Mouse (Mus musculus) lung, embryonic 15.5 days (tissue): ENCODE data around the gene Actn4. TPM values are rescaled to one million over a fixed set of nuclear protein-coding genes. Genes with fewer than 3 reads are reported as not detected.
A peak's percentile ranks its signal among the peaks of the same experiment; 100 is the strongest.

Experiments used
- ATAC-seq: fragments of 200-750 bp; cut with Nextera tagmentation; 2 replicates; pipeline ENCODE4 v1.8.0; 2017; ENCODE audit warnings: moderate number of reproducible peaks, borderline replicate concordance; ENCODE audit not compliant: low FRiP score, low TSS enrichment; ENCODE audit errors: extremely low read depth
- H3K27ac ChIP-seq: fragments of 300-500 bp; sonication (generic); 2 replicates; pipeline ENCODE4 v1.5.1; 2015; ENCODE audit warnings: moderate library complexity, mild to moderate bottlenecking, inconsistent platforms
- H3K27me3 ChIP-seq: fragments of 300-500 bp; sonication (generic); 2 replicates; pipeline ENCODE4 v1.6.1; 2015; ENCODE audit warnings: inconsistent platforms
- H3K36me3 ChIP-seq: fragments of 300-500 bp; sonication (generic); 2 replicates; pipeline ENCODE4 v1.6.1; 2015; ENCODE audit warnings: inconsistent platforms
- H3K4me1 ChIP-seq: fragments of 300-500 bp; sonication (generic); 2 replicates; pipeline ENCODE4 v1.6.1; 2015; ENCODE audit warnings: inconsistent platforms
- H3K4me2 ChIP-seq: fragments of 300-500 bp; sonication (generic); 2 replicates; pipeline ENCODE4 v1.6.1; 2015; ENCODE audit warnings: inconsistent platforms, mild to moderate bottlenecking, moderate library complexity
- H3K4me3 ChIP-seq: fragments of 300-500 bp; sonication (generic); 2 replicates; pipeline ENCODE4 v1.5.1; 2015; ENCODE audit warnings: mild to moderate bottlenecking, inconsistent platforms
- H3K9ac ChIP-seq: fragments of 300-500 bp; sonication (generic); 2 replicates; pipeline ENCODE4 v1.6.1; 2015; ENCODE audit warnings: inconsistent platforms
- H3K9me3 ChIP-seq: fragments of 300-500 bp; sonication (generic); 2 replicates; pipeline ENCODE4 v1.6.1; 2016; ENCODE audit warnings: inconsistent platforms
- WGBS: fragments of 180-500 bp; shearing (Covaris S2); methylation state at CpG from one replicate; pipeline ENCODE4 v1.1.7; 2015; 5-methylcytosine and 5-hydroxymethylcytosine counted together
- polyA plus RNA-seq: library from polyadenylated mRNA; unstranded; fragments of >200 nt; fragmentation: Nextera tagmentation; extraction: Ambion mirVana; gene quantifications from 2 replicates; pipeline ENCODE4 v1.2.1, GENCODE M21; 2015

The Actn4 gene
- polyA plus RNA-seq, 1 experiment from 2014 or later = 302 TPM

DNA sequence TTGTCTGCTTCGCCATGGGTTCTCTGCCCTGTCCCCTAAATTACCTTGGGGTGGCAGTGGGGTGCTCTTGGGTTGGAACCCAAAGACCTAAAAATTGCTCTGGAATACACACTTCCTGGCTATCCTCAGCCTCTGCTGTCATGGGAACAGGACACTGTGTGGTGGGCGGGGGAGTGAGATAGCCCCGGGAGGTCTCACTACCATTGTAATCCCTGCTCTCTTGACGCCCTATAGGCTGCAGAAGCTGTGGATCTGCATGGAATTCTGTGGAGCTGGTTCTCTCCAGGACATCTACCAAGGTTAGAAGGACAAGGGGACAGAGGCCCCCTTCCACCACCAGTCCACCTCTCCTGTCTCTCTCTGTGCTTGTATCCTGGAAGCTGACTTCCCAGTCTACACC lies 21.7 kb upstream of the Actn4 start:
- Histone ChIP-seq H3K4me2 (no peak overlapping the region), H3K9me3 (no peaks in the 10 kb centered on the region), H3K27ac (no peak overlapping the region), H3K9ac (no peak overlapping the region), H3K4me3 (no peak overlapping the region), H3K36me3 (peaks cover 7% of the 10 kb centered on the region), H3K27me3 (no peaks in the 10 kb centered on the region), H3K4me1 (peaks cover 23% of the 10 kb centered on the region)
- ATAC-seq = no peak
- WGBS = 77% methylated on average over 4 of the region's 4 CpGs

DNA sequence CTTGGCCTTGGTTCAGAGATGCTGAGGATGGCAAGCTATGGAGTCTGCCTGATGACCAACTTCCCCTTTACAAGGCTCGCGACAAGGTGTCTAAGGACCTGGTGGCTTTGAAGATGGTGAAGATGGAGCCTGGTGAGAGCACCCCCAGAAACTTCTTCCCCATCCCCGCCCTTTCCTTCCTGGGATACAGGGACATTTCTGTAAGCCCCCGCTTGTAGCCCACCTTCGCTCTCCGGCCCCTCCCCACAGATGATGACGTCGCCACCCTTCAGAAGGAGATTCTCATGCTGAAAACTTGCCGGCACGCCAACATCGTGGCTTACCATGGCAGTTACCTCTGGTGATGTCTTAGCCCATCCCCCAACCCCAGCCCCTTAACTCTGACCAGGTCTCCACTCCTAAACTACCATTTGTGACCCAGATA lies 21.0 kb upstream of the Actn4 start:
- H3K9me3 ChIP-seq = no peaks in the 10 kb centered on the region
- peaks cover 14% of the 10 kb centered on the region for H3K36me3 ChIP-seq
- H3K27ac ChIP-seq = no peak overlapping the region; the same call in 1 of the 2 replicates
- H3K9ac ChIP-seq = 0 out of 2 replicates have a peak overlapping the region, but pooled peaks have one; percentile 56
- peaks cover 23% of the 10 kb centered on the region for H3K4me1 ChIP-seq
- no peaks in the 10 kb centered on the region for H3K27me3 ChIP-seq
- H3K4me2 ChIP-seq = peak overlapping the region; percentile 73
- 61% methylated on average over 11 of the region's 11 CpGs for WGBS
- peak overlapping the region; percentile 65; the same call in 1 of the 2 replicates for H3K4me3 ChIP-seq
- no peak for ATAC-seq

DNA sequence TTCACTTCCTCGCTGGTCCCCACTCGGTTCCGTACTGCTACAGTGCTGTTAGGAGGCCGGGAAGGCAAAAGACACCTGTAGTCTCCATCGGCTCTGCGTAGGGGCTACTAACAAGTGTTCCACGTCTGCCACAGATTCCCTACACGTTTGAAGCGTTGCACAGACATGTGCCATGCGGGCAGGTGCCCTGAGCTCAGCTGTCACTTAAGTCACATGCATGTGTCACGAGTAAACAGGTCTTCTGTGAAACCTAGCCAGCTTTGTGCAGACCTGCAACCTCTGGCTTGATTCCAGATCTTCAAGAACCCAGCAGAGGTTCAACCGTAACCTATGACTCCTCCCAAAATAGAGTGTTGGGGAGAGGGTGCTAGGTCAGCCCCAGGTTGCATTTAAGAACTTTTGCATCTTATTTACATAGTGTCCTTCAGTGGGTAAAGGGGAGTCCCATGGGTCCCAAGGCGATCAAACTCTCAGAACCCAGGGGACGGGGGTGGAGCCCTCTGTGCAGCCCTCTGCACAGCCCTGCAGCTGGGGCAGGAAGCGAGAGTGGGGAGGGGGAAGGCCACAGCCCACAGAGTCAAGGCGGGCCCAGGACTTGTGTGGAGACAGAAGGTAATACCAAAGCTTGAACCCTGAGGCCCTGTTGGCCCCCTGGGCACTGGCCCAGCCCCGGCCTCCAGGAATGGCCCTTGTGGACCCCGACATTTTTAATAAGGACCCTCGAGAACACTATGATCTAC lies 20.3 kb upstream of the Actn4 start:
- 13% methylated on average over 19 of the region's 19 CpGs for WGBS
- H3K27me3 ChIP-seq = no peaks in the 10 kb centered on the region
- no peaks in the 10 kb centered on the region for H3K9me3 ChIP-seq
- peaks cover 21% of the 10 kb centered on the region for H3K36me3 ChIP-seq
- H3K4me2 ChIP-seq = peak overlapping the region; percentile 73
- H3K9ac ChIP-seq = peak overlapping the region; percentile 56
- peaks cover 23% of the 10 kb centered on the region for H3K4me1 ChIP-seq
- ATAC-seq = peak; percentile 41
- H3K4me3 ChIP-seq = peak overlapping the region; percentile 65
- peak overlapping the region; percentile 81 for H3K27ac ChIP-seq

DNA sequence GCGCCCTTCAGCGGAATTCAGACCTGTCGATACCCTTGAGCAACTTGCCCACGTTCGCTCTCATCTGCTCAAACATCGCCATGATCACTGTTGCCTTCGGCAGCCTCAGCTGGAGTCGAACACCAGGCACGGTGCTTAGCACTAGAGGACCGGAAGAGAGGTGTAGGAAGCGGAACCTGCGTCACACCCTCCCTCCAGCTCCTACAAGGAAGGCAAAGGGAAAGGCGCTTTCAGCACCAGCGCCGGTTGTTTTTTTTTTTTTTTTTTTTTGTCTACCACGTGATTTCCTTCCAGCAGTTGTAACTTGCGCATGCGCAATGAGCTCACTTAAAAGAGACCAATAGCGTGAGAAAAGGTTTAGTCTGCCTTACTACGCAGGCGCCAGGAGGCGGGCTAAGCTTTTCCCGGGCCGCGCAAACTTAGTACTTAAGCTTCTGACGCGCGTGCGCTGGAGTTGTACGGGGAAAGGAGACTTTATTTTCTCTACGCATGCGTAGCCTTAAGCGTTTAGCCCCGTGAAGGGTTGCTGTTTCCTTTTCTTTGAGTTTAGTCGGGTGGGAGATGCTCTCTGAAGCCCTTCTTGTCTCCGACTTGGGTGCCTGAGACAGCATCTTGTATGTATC lies 19.6 kb upstream of the Actn4 start, which contains the start of the genes Eif3k and Map4k1:
TSS of gene Eif3k (minus strand) at position 214 of the 623 bp plus-strand sequence.
TSS of gene Map4k1 (plus strand) at position 400 of the 623 bp plus-strand sequence.
- Histone ChIP-seq H3K4me2 (peak within 1 kb of the TSS; percentile 92), H3K4me3 (peak within 1 kb of the TSS; percentile 65), H3K9me3 (no peaks in the 10 kb centered on the region), H3K27me3 (no peaks in the 10 kb centered on the region), H3K36me3 (peaks cover 28% of the 10 kb centered on the region), H3K9ac (peak within 1 kb of the TSS; percentile 69), H3K4me1 (peaks cover 23% of the 10 kb centered on the region), H3K27ac (peak within 1 kb of the TSS; percentile 81)
- WGBS = under 1% methylated on average over 36 of the region's 36 CpGs
- ATAC-seq = peak; percentile 95

DNA sequence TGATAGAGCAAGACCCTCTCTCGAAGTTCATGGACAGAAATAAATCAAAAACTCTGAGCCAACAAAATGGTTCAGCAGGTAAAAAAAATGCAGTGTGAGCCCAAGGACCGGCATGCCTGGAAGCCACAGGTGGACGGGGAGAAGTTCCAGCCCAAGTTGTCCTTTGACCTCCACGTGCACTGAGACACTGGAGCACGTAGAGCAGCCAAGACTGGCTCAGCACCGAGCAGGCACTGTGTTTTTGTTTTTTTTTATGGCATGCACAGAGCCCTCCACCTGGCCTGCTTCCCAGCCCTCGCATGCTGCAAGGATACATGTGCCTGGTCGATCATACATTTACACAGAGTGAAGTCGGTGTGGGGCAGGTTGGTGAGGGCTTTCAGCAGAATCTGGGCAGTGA lies 15.4 kb upstream of the Actn4 start:
- WGBS = 86% methylated on average over 9 of the region's 9 CpGs
- H3K27me3 ChIP-seq = no peaks in the 10 kb centered on the region
- no peak overlapping the region for H3K9ac ChIP-seq
- H3K4me2 ChIP-seq = no peak overlapping the region
- no peak overlapping the region for H3K4me3 ChIP-seq
- H3K9me3 ChIP-seq = no peaks in the 10 kb centered on the region
- peaks cover 17% of the 10 kb centered on the region for H3K4me1 ChIP-seq
- H3K27ac ChIP-seq = no peak overlapping the region
- ATAC-seq = no peak
- peaks cover 55% of the 10 kb centered on the region for H3K36me3 ChIP-seq

DNA sequence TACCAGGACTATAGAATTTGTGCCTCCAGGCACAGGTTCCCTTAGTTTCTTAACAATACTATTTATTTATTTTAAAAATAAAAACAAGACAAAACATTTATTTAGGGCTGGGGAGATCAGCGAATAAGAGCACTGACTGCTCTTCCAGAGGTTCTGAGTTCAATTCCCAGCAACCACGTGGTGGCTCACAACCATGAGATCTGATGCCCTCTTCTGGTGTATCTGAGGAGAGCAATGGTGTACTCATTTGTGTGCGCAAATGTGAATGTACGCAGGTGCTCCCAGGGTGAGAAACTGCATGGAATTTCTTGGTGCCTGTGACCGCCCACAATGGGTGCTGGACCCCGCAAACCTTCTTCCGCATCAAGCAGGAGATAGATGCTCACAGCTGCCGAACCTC lies 10.9 kb upstream of the Actn4 start:
- Histone ChIP-seq H3K27me3 (no peaks in the 10 kb centered on the region), H3K36me3 (peaks cover 53% of the 10 kb centered on the region)
- WGBS = 78% methylated on average over 8 of the region's 8 CpGs

DNA sequence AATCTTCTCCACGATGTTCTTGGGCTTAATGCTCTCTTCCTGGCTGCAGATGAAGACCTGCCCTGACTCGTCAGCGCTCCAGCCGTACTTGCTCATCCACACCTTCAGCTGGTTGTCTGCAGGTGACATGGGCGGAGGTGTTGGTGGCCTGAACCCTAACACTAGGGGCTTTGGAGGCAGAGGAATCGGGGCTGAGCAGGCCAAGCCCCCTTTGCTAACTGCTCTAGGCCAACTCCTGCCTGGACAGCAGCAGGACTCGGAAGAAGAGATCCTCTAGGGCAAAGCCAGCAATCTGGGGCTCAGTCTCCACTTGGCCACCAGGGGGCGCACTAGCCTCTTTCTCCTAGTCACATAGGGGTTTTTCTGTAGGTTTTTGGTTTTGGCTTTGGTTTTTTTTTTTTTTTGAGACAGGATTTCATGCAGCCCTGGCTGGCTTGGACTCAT lies 10.4 kb upstream of the Actn4 start:
- Histone ChIP-seq H3K36me3 (peaks cover 48% of the 10 kb centered on the region), H3K27ac (peak overlapping the region; percentile 67), H3K4me1 (peaks cover 23% of the 10 kb centered on the region), H3K4me2 (no peak overlapping the region), H3K9ac (no peak overlapping the region), H3K27me3 (no peaks in the 10 kb centered on the region), H3K9me3 (no peaks in the 10 kb centered on the region), H3K4me3 (no peak overlapping the region)
- peak; percentile 28; the same call in 1 of the 2 replicates for ATAC-seq
- 58% methylated on average over 8 of the region's 8 CpGs for WGBS

More for the DNA sequence above, 10.9 kb upstream of the Actn4 start:
- Histone ChIP-seq H3K27ac (no peak overlapping the region), H3K4me3 (no peak overlapping the region), H3K9ac (no peak overlapping the region), H3K4me2 (no peak overlapping the region), H3K9me3 (no peaks in the 10 kb centered on the region), H3K4me1 (peaks cover 23% of the 10 kb centered on the region)
- ATAC-seq = no peak

DNA sequence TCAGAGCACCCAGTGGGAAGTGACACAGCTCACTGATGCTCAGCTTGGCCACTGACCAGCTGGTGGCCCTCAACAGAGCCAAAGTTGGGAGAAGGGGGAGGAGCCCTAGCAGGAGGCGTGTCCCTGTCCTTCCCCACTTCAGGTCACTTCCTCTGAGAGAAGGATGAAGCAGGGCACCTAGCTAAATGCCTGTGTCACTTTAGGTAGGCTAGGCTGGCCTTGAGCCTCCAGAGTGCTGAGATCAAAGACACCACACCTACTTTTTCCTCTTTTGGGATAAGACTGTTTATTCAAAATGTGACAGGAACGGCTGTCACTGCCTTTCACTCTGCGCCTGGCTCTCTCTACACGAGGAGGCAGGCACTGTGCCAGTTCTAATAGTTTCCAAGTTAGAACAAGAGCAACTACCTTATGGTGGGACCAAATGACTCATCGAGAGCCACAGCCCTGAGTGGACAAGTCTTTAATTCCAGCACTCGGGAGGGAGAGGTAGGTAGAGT lies 9.7 kb upstream of the Actn4 start:
- no peak overlapping the region for H3K9ac ChIP-seq
- H3K9me3 ChIP-seq = no peaks in the 10 kb centered on the region
- peak overlapping the region; percentile 67 for H3K27ac ChIP-seq
- peaks cover 41% of the 10 kb centered on the region for H3K36me3 ChIP-seq
- peak; percentile 48 for ATAC-seq
- H3K27me3 ChIP-seq = no peaks in the 10 kb centered on the region
- peaks cover 23% of the 10 kb centered on the region for H3K4me1 ChIP-seq
- no peak overlapping the region for H3K4me3 ChIP-seq
- 21% methylated on average over 6 of the region's 6 CpGs for WGBS
- H3K4me2 ChIP-seq = no peak overlapping the region

DNA sequence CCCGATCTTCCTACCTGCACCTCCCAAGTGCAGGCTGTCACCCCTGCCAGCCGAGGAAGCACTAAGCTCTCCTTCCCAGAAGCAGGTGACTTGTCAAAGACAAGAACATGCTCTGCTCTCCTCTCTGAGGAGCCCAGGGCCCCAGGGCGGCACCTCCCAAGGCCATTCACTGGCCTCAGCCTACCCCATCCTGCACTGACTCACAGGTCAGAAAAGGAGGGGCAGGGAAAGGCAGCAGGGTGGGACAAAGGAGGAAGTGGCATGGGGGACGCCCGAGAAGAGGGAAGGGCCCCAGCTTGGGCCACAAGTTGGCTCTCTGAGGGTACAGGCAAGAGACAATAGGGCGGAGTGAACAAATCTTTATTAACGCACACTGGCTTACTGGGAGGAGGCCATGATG lies 8.9 kb upstream of the Actn4 start:
- ATAC-seq = no peak
- Histone ChIP-seq H3K4me1 (peaks cover 23% of the 10 kb centered on the region), H3K4me2 (no peak overlapping the region), H3K9ac (no peak overlapping the region), H3K27ac (no peak overlapping the region), H3K27me3 (no peaks in the 10 kb centered on the region), H3K36me3 (peaks cover 33% of the 10 kb centered on the region), H3K9me3 (no peaks in the 10 kb centered on the region), H3K4me3 (no peak overlapping the region)
- WGBS = 87% methylated on average over 7 of the region's 7 CpGs

DNA sequence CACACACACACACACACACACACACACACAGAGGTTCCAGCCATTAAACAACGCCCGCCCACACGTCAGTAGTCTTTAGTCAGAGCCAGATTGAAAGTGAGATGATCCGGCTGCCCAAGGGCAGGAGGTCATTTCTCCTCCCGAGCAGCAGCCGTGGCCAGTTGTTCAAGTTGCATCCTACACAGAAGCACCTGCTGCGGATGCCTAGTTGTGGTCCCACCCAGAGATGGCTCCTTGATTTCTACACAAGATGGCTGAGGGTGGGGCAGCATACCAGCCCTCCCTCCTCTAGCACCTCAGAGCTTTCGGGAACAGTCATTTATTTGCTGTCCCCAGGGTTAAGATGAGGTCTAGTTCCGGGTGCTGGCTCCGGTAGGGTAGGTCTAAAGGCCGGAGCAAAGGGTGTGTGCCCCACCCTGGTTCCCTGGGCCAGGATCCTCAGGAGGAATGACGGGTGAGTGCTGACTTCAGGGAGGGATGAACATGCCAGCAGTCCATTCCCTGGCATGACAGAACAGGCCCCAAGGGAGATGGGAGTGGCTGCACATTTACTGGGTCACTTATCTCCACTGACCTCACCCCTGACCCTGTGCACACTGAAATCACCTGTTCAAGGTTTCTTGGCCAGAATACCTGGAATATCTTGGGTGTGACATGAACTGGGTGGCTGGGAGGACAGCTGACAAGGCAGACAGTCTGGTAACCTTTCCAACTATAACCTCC lies 7.7 kb upstream of the Actn4 start:
- ATAC-seq = no peak
- peaks cover 23% of the 10 kb centered on the region for H3K4me1 ChIP-seq
- H3K27ac ChIP-seq = no peak overlapping the region
- H3K27me3 ChIP-seq = no peaks in the 10 kb centered on the region
- no peak overlapping the region for H3K9ac ChIP-seq
- WGBS = 45% methylated on average over 12 of the region's 12 CpGs
- no peak overlapping the region for H3K4me2 ChIP-seq
- H3K4me3 ChIP-seq = no peak overlapping the region
- no peaks in the 10 kb centered on the region for H3K9me3 ChIP-seq
- peaks cover 30% of the 10 kb centered on the region for H3K36me3 ChIP-seq

DNA sequence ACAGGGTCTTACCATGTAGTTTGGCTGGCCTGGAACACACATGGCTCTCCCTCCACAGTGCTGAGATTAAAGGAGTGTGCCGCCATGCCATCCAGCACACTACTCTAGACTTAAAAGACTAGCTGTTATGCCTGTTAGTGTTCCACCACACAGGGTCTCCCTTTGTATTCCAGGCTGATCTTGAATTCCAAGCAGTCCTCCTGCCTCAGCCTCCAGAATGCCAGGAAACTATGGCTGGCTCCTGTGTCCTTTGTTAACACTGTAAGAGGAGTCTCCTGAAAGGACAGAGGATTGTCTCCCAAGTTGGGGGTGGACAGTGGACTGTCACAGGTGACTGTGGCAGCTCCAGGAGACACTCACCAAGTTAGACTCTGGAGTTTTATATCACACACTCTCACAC lies 7.1 kb upstream of the Actn4 start:
- H3K9me3 ChIP-seq = no peaks in the 10 kb centered on the region
- H3K4me1 ChIP-seq = peaks cover 23% of the 10 kb centered on the region
- no peak overlapping the region for H3K4me3 ChIP-seq
- no peak for ATAC-seq
- H3K4me2 ChIP-seq = no peak overlapping the region
- H3K27ac ChIP-seq = no peak overlapping the region
- 100% methylated on average over 1 of the region's 1 CpGs for WGBS
- H3K27me3 ChIP-seq = no peaks in the 10 kb centered on the region
- peaks cover 26% of the 10 kb centered on the region for H3K36me3 ChIP-seq
- H3K9ac ChIP-seq = no peak overlapping the region
